Mouse (Mus musculus): ENCODE data around the gene Egflam.

Gene Egflam

GRCm38 (mm10) chr15:7397818-7398608 is at the start of gene Egflam:
Egflam (minus strand) TSS chr15:7398395.
- DNase-seq (ENCODE audit: inconsistent age in 2 of 2, low spot score in 1 of 2) = peak; percentile 17 to 58

GRCm38 (mm10) chr15:7443396-7444315 is 45.5 kb upstream of the Egflam start:
- DNase-seq (ENCODE audit: inconsistent age in 2 of 2, low spot score in 1 of 2) = peak in 1 of 2 experiments; percentile 45

- DNase-seq (ENCODE audit: inconsistent age in 2 of 2, low spot score in 1 of 2) = no peak
These were observed 44.2 kb upstream of the Egflam start for GRCm38 (mm10) chr15:7442148-7443100.

GRCm38 (mm10) chr15:7424282-7424681 is 26.1 kb upstream of the Egflam start:
- no peak for DNase-seq (ENCODE audit: inconsistent age in 2 of 2, low spot score in 1 of 2)

- DNase-seq (ENCODE audit: inconsistent age in 2 of 2, low spot score in 1 of 2) = no peak
These were observed 6.3 kb upstream of the Egflam start for GRCm38 (mm10) chr15:7404521-7404920.

- DNase-seq (ENCODE audit: inconsistent age in 2 of 2, low spot score in 1 of 2) = no peak
These were observed 680 bp upstream of the Egflam start for GRCm38 (mm10) chr15:7398609-7399540.

GRCm38 (mm10) chr15:7397446-7397817 is 763 bp downstream of the Egflam start:
- DNase-seq (ENCODE audit: inconsistent age in 2 of 2, low spot score in 1 of 2) = no peak

- DNase-seq (ENCODE audit: inconsistent age in 2 of 2, low spot score in 1 of 2) = peak in 1 of 2 experiments; percentile 7
These were observed 14.8 kb downstream of the Egflam start for GRCm38 (mm10) chr15:7383349-7383748.

GRCm38 (mm10) chr15:7382457-7382856 is 15.7 kb downstream of the Egflam start:
- no peak for DNase-seq (ENCODE audit: inconsistent age in 2 of 2, low spot score in 1 of 2)

GRCm38 (mm10) chr15:7352635-7353051 is 45.6 kb downstream of the Egflam start:
- DNase-seq (ENCODE audit: inconsistent age in 2 of 2, low spot score in 1 of 2) = no peak

- no peak for DNase-seq (ENCODE audit: inconsistent age in 2 of 2, low spot score in 1 of 2)
These were observed 57.4 kb downstream of the Egflam start for GRCm38 (mm10) chr15:7340703-7341309.

- no peak for DNase-seq (ENCODE audit: inconsistent age in 2 of 2, low spot score in 1 of 2)
These were observed 63.5 kb downstream of the Egflam start for GRCm38 (mm10) chr15:7334517-7335298.

- DNase-seq (ENCODE audit: inconsistent age in 2 of 2, low spot score in 1 of 2) = no peak
These were observed 65.3 kb downstream of the Egflam start for GRCm38 (mm10) chr15:7332875-7333274.

GRCm38 (mm10) chr15:7322599-7323311 is 75.4 kb downstream of the Egflam start:
- DNase-seq (ENCODE audit: inconsistent age in 2 of 2, low spot score in 1 of 2) = no peak

- DNase-seq (ENCODE audit: inconsistent age in 2 of 2, low spot score in 1 of 2) = no peak
These were observed 77.3 kb downstream of the Egflam start for GRCm38 (mm10) chr15:7320901-7321300.

- no peak for DNase-seq (ENCODE audit: inconsistent age in 2 of 2, low spot score in 1 of 2)
These were observed 82.7 kb downstream of the Egflam start for GRCm38 (mm10) chr15:7315539-7315938.

- no peak for DNase-seq (ENCODE audit: inconsistent age in 2 of 2, low spot score in 1 of 2)
These were observed 89.5 kb downstream of the Egflam start for GRCm38 (mm10) chr15:7308711-7309110.

- no peak for DNase-seq (ENCODE audit: inconsistent age in 2 of 2, low spot score in 1 of 2)
These were observed 98.3 kb downstream of the Egflam start for GRCm38 (mm10) chr15:7299892-7300291.
